ENCODE assay signal across 38 mouse cellular contexts in genomic region chr11:79568197-79568911, GRCm38 (mm10). TPM values are rescaled to one million over a fixed set of nuclear protein-coding genes. Genes with fewer than 3 reads are reported as not detected.
"Had no signal": no experiment of that assay in that cellular context is flagged by ENCODE, and none has a peak within 500 bp of the region (broad histone marks: within the 10 kb centered on the region; RNA-seq: fewer than 3 reads in every experiment).

No protein-coding gene starts in this region.

- H3K4me3 ChIP-seq: heart, adult 2 months; heart, embryonic 10.5 days; heart, embryonic 12.5 days; heart, embryonic 13.5 days; heart, embryonic 15.5 days; hindbrain, embryonic 10.5 days; hindbrain, embryonic 12.5 days; hindbrain, embryonic 13.5 days; hindbrain, embryonic 15.5 days; intestine, embryonic 15.5 days; kidney, embryonic 15.5 days; layer of hippocampus, adult 2 months had no signal

- DNase-seq: heart, adult 18-20 months; heart, adult 2 months; heart, postnatal 10 days; heart, postnatal 14 days; heart, postnatal 36 days; heart, postnatal 4 days; kidney, adult 11 months; kidney, adult 18-20 months; kidney, adult 2 months; kidney, adult 8-10 months; kidney, adult 9 months; kidney, postnatal 10 days; kidney, postnatal 14 days; kidney, postnatal 25 days; kidney, postnatal 36 days; kidney, postnatal 4 days; layer of hippocampus, adult 9-11 months had no signal

- H3K4me1 ChIP-seq: heart, embryonic 10.5 days; heart, embryonic 13.5 days; heart, embryonic 15.5 days; hindbrain, embryonic 10.5 days; hindbrain, embryonic 12.5 days; hindbrain, embryonic 13.5 days; hindbrain, embryonic 15.5 days; intestine, embryonic 15.5 days; kidney, embryonic 15.5 days had no signal

- H3K9me3 ChIP-seq: heart, embryonic 10.5 days; heart, embryonic 12.5 days; heart, embryonic 13.5 days; heart, embryonic 15.5 days; hindbrain, embryonic 10.5 days; hindbrain, embryonic 12.5 days; hindbrain, embryonic 13.5 days; hindbrain, embryonic 15.5 days; intestine, embryonic 15.5 days; kidney, embryonic 15.5 days had no signal

- H3K27me3 ChIP-seq: heart, embryonic 12.5 days; heart, embryonic 13.5 days; heart, embryonic 15.5 days; hindbrain, embryonic 12.5 days; hindbrain, embryonic 13.5 days; hindbrain, embryonic 15.5 days; intestine, embryonic 15.5 days; kidney, embryonic 15.5 days had no signal

- ATAC-seq: hindbrain, embryonic 16.5 days; hindbrain, postnatal 0 days; inflammation-experienced regulatory T-cells, adult 6 months; intestine, embryonic 15.5 days; intestine, embryonic 16.5 days; intestine, postnatal 0 days had no signal

- H3K4me2 ChIP-seq: heart, embryonic 11.5 days; heart, embryonic 12.5 days; heart, embryonic 13.5 days; heart, embryonic 15.5 days; hindbrain, embryonic 12.5 days; hindbrain, embryonic 13.5 days; hindbrain, embryonic 14.5 days; hindbrain, embryonic 15.5 days; intestine, embryonic 15.5 days; kidney, embryonic 15.5 days had no signal

- H3K27ac ChIP-seq: heart, adult 2 months; heart, embryonic 10.5 days; heart, embryonic 13.5 days; heart, embryonic 15.5 days; hindbrain, embryonic 10.5 days; hindbrain, embryonic 12.5 days; hindbrain, embryonic 13.5 days; hindbrain, embryonic 14.5 days; hindbrain, embryonic 15.5 days; hindbrain, postnatal 0 days; intestine, embryonic 15.5 days; kidney, embryonic 15.5 days; kidney, postnatal 0 days; layer of hippocampus, adult 2 months had no signal

- H3K9ac ChIP-seq: heart, embryonic 12.5 days; heart, embryonic 13.5 days; heart, embryonic 15.5 days; hindbrain, embryonic 12.5 days; hindbrain, embryonic 13.5 days; hindbrain, embryonic 14.5 days; hindbrain, embryonic 15.5 days; intestine, embryonic 15.5 days; kidney, embryonic 15.5 days had no signal

RNA-seq across cellular contexts. Expression of gene Rab11fip4, which starts 22.7 kb away (rescaled TPM):
- polyA plus RNA-seq: heart, postnatal 0 days had no signal

RNA-seq across cellular contexts. Expression of gene Evi2, which starts 38.0 kb away (rescaled TPM):
- total RNA-seq: heart, adult 18-20 months; layer of hippocampus, adult 18-20 months; layer of hippocampus, adult 2 months had no signal

RNA-seq across cellular contexts. Expression of gene Evi2b, which starts 44.8 kb away (rescaled TPM):
- total RNA-seq: hindbrain, postnatal 0 days had no signal
- polyA plus RNA-seq: heart, embryonic 12.5 days; hindbrain, embryonic 13.5 days; hindbrain, embryonic 14.5 days; hindbrain, embryonic 15.5 days; hindbrain, embryonic 16.5 days had no signal
